Mouse (Mus musculus): ENCODE measurements at regions not wholly inside any gene's neighbourhood (a gene's known extent, or its start where the extent isn't known, plus 50 kb on each side); places are given as distances from the start of the nearest gene placed in this dataset.

- DNase-seq, result no peak
Measured at GRCm38 (mm10) chr2:133455484-133456170, 96.3 kb upstream of the Bmp2 start.

- no peak for DNase-seq
Measured at GRCm38 (mm10) chr2:133456785-133457184, 95.2 kb upstream of the Bmp2 start.

GRCm38 (mm10) chr2:133458735-133459134 lies 93.2 kb upstream of the Bmp2 start:
- no peak for DNase-seq

GRCm38 (mm10) chr2:133460814-133461213 lies 91.1 kb upstream of the Bmp2 start:
- no peak for DNase-seq

- DNase-seq, result no peak
Measured at GRCm38 (mm10) chr2:133462378-133462777, 89.6 kb upstream of the Bmp2 start.

GRCm38 (mm10) chr2:133467170-133468168 lies 84.5 kb upstream of the Bmp2 start:
- DNase-seq, result no peak

- no peak for DNase-seq
Measured at GRCm38 (mm10) chr2:133472966-133473744, 78.8 kb upstream of the Bmp2 start.

- DNase-seq, result no peak
Measured at GRCm38 (mm10) chr2:133474174-133474573, 77.8 kb upstream of the Bmp2 start.

GRCm38 (mm10) chr2:133480870-133481269 lies 71.1 kb upstream of the Bmp2 start:
- no peak for DNase-seq

- DNase-seq, result no peak
Measured at GRCm38 (mm10) chr2:133481305-133481704, 70.7 kb upstream of the Bmp2 start.

- DNase-seq, result no peak
Measured at GRCm38 (mm10) chr2:133481785-133482184, 70.2 kb upstream of the Bmp2 start.

- no peak for DNase-seq
Measured at GRCm38 (mm10) chr2:133495443-133495842, 56.5 kb upstream of the Bmp2 start.

- no peak for DNase-seq
Measured at GRCm38 (mm10) chr2:133496389-133496788, 55.6 kb upstream of the Bmp2 start.

GRCm38 (mm10) chr2:133497071-133497470 lies 54.9 kb upstream of the Bmp2 start:
- no peak for DNase-seq

- DNase-seq, result no peak
Measured at GRCm38 (mm10) chr2:133497541-133498185, 54.3 kb upstream of the Bmp2 start.

- DNase-seq, result no peak
Measured at GRCm38 (mm10) chr2:133498186-133498571, 53.8 kb upstream of the Bmp2 start.

GRCm38 (mm10) chr2:133498717-133499143 lies 53.2 kb upstream of the Bmp2 start:
- DNase-seq, result no peak

- DNase-seq, result no peak
Measured at GRCm38 (mm10) chr2:133499904-133500303, 52.1 kb upstream of the Bmp2 start.
